Mouse (Mus musculus): Measurements from ENCODE around the gene Inka1. TPM values are rescaled to one million over a fixed set of nuclear protein-coding genes. Genes with fewer than 3 reads are reported as not detected.

The Inka1 gene
- polyA plus RNA-seq, 1 experiment from 2014 or later, result 0.24 TPM

- POLR2A ChIA-PET, result interaction anchor here (0.5 to 1.3 kb wide), 3 partner anchors 8 to 141 kb away, joined by 3 read pairs; no protein-coding TSS in a partner anchor
Measured at GRCm38 (mm10) chr9:107971690-107972541, 13.8 kb downstream of the Inka1 start.

GRCm38 (mm10) chr9:107970311-107970710 lies 15.4 kb downstream of the Inka1 start:
- H3K27me3 ChIP-seq, result no peaks in the 10 kb centered on the region
- ChIA-PET CTCF (no interaction called here), POLR2A (no interaction called here)
- no peak for TF ChIP-seq CTCF (IDR thresholded peaks at IDR 0.05)
- ATAC-seq (no peak), DNase-seq (ENCODE audit: low read depth, low spot score) (no peak)
- in situ Hi-C loops (cut with MboI; ENCODE audit: low pct_unique_long_range_greater_than_20kb), result no loop called here

More at GRCm38 (mm10) chr9:107971690-107972541, 13.8 kb downstream of the Inka1 start:
- DNase-seq (ENCODE audit: low read depth, low spot score) (no peak), ATAC-seq (no peak)
- H3K27me3 ChIP-seq, result no peaks in the 10 kb centered on the region
- in situ Hi-C loops (cut with MboI; ENCODE audit: low pct_unique_long_range_greater_than_20kb), result no loop called here
- TF ChIP-seq CTCF (IDR thresholded peaks at IDR 0.05), result no peak
- CTCF ChIA-PET, result interaction anchor here (1.0 to 1.2 kb wide), 2 partner anchors 15 to 68 kb away, joined by 3 read pairs; no protein-coding TSS in a partner anchor

GRCm38 (mm10) chr9:107968531-107968930 lies 17.1 kb downstream of the Inka1 start:
- CTCF ChIA-PET, result interaction anchor here (1.0 kb wide), 1 partner anchor 85 kb away, joined by 3 read pairs; the partner anchor contains the start of gene Amigo3
- POLR2A ChIA-PET, result no interaction called here
- in situ Hi-C loops (cut with MboI; ENCODE audit: low pct_unique_long_range_greater_than_20kb), result loop anchor here (5.0 kb wide), 1 partner anchor 89 kb away; no protein-coding TSS in a partner anchor

GRCm38 (mm10) chr9:107967437-107967836 lies 18.2 kb downstream of the Inka1 start:
- no peak for DNase-seq (ENCODE audit: low read depth, low spot score)
- no peak for TF ChIP-seq CTCF (IDR thresholded peaks at IDR 0.05)
- ATAC-seq, result no peak
- POLR2A ChIA-PET, result no interaction called here
- H3K27me3 ChIP-seq, result no peaks in the 10 kb centered on the region
- CTCF ChIA-PET, result interaction anchor here (1.1 to 1.4 kb wide), 2 partner anchors 60 to 63 kb away, joined by 3 to 4 read pairs; partner anchors contain the start of gene Mst1r
- in situ Hi-C loops (cut with MboI; ENCODE audit: low pct_unique_long_range_greater_than_20kb), result loop anchor here (5.0 kb wide), 1 partner anchor 90 kb away; no protein-coding TSS in a partner anchor

More at GRCm38 (mm10) chr9:107968531-107968930, 17.1 kb downstream of the Inka1 start:
- DNase-seq (ENCODE audit: low read depth, low spot score), result no peak
- no peak for ATAC-seq
- TF ChIP-seq CTCF (IDR thresholded peaks at IDR 0.05), result no peak
- no peaks in the 10 kb centered on the region for H3K27me3 ChIP-seq

- no peak for DNase-seq (ENCODE audit: low read depth, low spot score)
- ATAC-seq, result no peak
- ChIA-PET CTCF (interaction anchor here (1.1 to 1.4 kb wide), 2 partner anchors 60 to 62 kb away, joined by 3 to 4 read pairs; partner anchors contain the start of gene Mst1r), POLR2A (no interaction called here)
- TF ChIP-seq CTCF (IDR thresholded peaks at IDR 0.05), result no peak
- in situ Hi-C loops (cut with MboI; ENCODE audit: low pct_unique_long_range_greater_than_20kb), result loop anchor here (5.0 kb wide), 1 partner anchor 91 kb away; no protein-coding TSS in a partner anchor
- H3K27me3 ChIP-seq, result no peaks in the 10 kb centered on the region
Measured at GRCm38 (mm10) chr9:107966676-107967075, 19.0 kb downstream of the Inka1 start.

- ChIA-PET CTCF (interaction anchor here (0.9 to 1.3 kb wide), 2 partner anchors 89 to 102 kb away, joined by 3 read pairs; partner anchors contain the start of gene Amigo3), POLR2A (interaction anchor here (1.5 kb wide), 1 partner anchor 8 kb away, joined by 3 read pairs; no protein-coding TSS in a partner anchor)
- DNase-seq (ENCODE audit: low read depth, low spot score), result no peak
- H3K27me3 ChIP-seq, result no peaks in the 10 kb centered on the region
- no peak for ATAC-seq
- in situ Hi-C loops (cut with MboI; ENCODE audit: low pct_unique_long_range_greater_than_20kb), result loop anchor here (5.0 kb wide), 2 partner anchors 57 to 93 kb away; partner anchors contain the start of gene Mst1r
- TF ChIP-seq CTCF (IDR thresholded peaks at IDR 0.05), result no peak
Measured at GRCm38 (mm10) chr9:107964681-107965080, 21.0 kb downstream of the Inka1 start.

GRCm38 (mm10) chr9:107963700-107964099 lies 22.0 kb downstream of the Inka1 start:
- DNase-seq (ENCODE audit: low read depth, low spot score) (peak; percentile 51), ATAC-seq (peak; percentile 57)
- POLR2A ChIA-PET, result interaction anchor here (1.5 kb wide), 2 partner anchors 9 to 19 kb away, joined by 3 to 4 read pairs; partner anchors contain the start of gene Gm20661
- peak; percentile 96 for TF ChIP-seq CTCF (IDR thresholded peaks at IDR 0.05)
- in situ Hi-C loops (cut with MboI; ENCODE audit: low pct_unique_long_range_greater_than_20kb), result loop anchor here (5.0 kb wide), 1 partner anchor 56 kb away; the partner anchor contains the start of gene Mst1r
- CTCF ChIA-PET, result interaction anchor here (0.8 to 4.6 kb wide), 8 partner anchors 11 to 90 kb away, joined by 3 to 65 read pairs (median 4); partner anchors contain the start of genes Amigo3, Gm20661, Mst1r and Uba7
- H3K27me3 ChIP-seq, result no peaks in the 10 kb centered on the region

- in situ Hi-C loops (cut with MboI; ENCODE audit: low pct_unique_long_range_greater_than_20kb), result loop anchor here (5.0 kb wide), 1 partner anchor 56 kb away; the partner anchor contains the start of gene Mst1r
- no peaks in the 10 kb centered on the region for H3K27me3 ChIP-seq
- no peak for TF ChIP-seq CTCF (IDR thresholded peaks at IDR 0.05)
- DNase-seq (ENCODE audit: low read depth, low spot score) (no peak), ATAC-seq (no peak)
- POLR2A ChIA-PET, result interaction anchor here (1.1 to 1.5 kb wide), 3 partner anchors 10 to 58 kb away, joined by 3 to 4 read pairs (median 4); partner anchors contain the start of gene Gm20661
- CTCF ChIA-PET, result interaction anchor here (0.9 to 4.6 kb wide), 6 partner anchors 11 to 88 kb away, joined by 3 to 65 read pairs (median 9); partner anchors contain the start of genes Mst1r and Uba7
Measured at GRCm38 (mm10) chr9:107962916-107963315, 22.8 kb downstream of the Inka1 start.

GRCm38 (mm10) chr9:107961881-107962280 lies 23.8 kb downstream of the Inka1 start:
- in situ Hi-C loops (cut with MboI; ENCODE audit: low pct_unique_long_range_greater_than_20kb), result loop anchor here (5.0 kb wide), 1 partner anchor 55 kb away; the partner anchor contains the start of gene Mst1r
- H3K27me3 ChIP-seq, result no peaks in the 10 kb centered on the region
- POLR2A ChIA-PET, result interaction anchor here (1.3 kb wide), 1 partner anchor 57 kb away, joined by 3 read pairs; no protein-coding TSS in a partner anchor
- ATAC-seq (no peak), DNase-seq (ENCODE audit: low read depth, low spot score) (no peak)
- CTCF ChIA-PET, result interaction anchor here (1.0 to 4.6 kb wide), 12 partner anchors 10 to 89 kb away, joined by 3 to 65 read pairs (median 4); partner anchors contain the start of genes Mst1r and Uba7
- peak; percentile 67 for TF ChIP-seq CTCF (IDR thresholded peaks at IDR 0.05)

GRCm38 (mm10) chr9:107961351-107961762 lies 24.3 kb downstream of the Inka1 start:
- CTCF ChIA-PET, result interaction anchor here (1.0 to 4.6 kb wide), 13 partner anchors 10 to 106 kb away, joined by 3 to 65 read pairs (median 4); partner anchors contain the start of genes Mst1r and Uba7
- DNase-seq (ENCODE audit: low read depth, low spot score) (no peak), ATAC-seq (no peak)
- no peaks in the 10 kb centered on the region for H3K27me3 ChIP-seq
- in situ Hi-C loops (cut with MboI; ENCODE audit: low pct_unique_long_range_greater_than_20kb), result loop anchor here (5.0 kb wide), 1 partner anchor 54 kb away; the partner anchor contains the start of gene Mst1r
- no peak for TF ChIP-seq CTCF (IDR thresholded peaks at IDR 0.05)
- POLR2A ChIA-PET, result interaction anchor here (1.3 kb wide), 1 partner anchor 57 kb away, joined by 3 read pairs; no protein-coding TSS in a partner anchor
